Mouse (Mus musculus) liver, adult 2 months (tissue): ENCODE data around the gene Frmd5.

Source experiments
- CTCF ChIP-seq: fragments of 200-500 bp; IDR thresholded peaks from 2 replicates; pipeline ENCODE4 v1.5.1; 2011; ENCODE audit warnings: low read depth, low read length, control low read depth
- POLR2A ChIP-seq: fragments of 200-500 bp; IDR thresholded peaks from 2 replicates; pipeline ENCODE4 v1.6.1; 2011; ENCODE audit warnings: low read length, control low read depth; ENCODE audit not compliant: insufficient read depth; ENCODE audit errors: extremely low read depth

DNA sequence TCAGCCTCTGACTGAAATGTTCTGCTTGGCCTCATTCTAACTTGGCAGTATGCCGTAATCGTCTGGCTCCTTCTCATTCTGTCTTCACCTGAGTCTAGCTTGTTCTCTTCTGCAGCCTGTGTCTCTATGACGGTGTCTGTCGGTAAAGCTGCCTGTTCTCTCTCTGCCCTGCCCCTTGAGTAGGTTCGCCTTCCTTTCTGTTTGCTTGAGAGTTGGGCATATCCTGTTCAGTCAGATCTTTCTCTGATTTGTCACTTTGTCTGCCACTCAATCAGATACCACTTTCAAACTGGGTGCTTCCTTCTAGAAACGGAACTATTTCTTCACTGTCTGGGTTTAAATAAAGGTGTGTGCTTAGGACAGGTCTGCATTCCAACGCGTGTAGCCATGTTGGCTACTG lies 295.5 kb downstream of the Frmd5 start:
- TF ChIP-seq POLR2A, result no peak
- no peak for TF ChIP-seq CTCF
